Mouse (Mus musculus): ENCODE measurements at regions not wholly inside any gene's neighbourhood (a gene's known extent, or its start where the extent isn't known, plus 50 kb on each side); places are given as distances from the start of the nearest gene placed in this dataset.
A peak's percentile ranks its signal among the peaks of the same experiment; 100 is the strongest.

DNA sequence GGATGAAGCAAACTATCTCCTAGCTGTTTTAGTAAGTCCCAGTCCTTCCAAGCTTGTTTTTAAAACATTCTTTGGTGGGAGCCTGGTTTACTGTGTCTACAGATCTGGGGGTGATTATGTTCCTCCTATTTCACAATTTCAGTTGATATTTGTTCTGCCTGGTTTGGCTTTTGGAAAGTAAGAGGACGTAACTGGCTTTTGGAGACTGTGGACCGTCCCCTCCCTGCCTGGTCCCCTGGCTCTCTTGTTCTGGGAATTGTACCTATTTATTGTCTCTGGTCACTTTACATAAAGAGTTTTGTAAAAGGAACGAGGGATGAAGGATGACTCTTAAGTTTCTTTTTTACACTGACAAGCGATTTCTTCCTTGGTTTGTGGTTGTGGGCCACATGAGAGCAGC is 306.6 kb downstream of the Gadd45g start:
- no peak overlapping the region for H3K27ac ChIP-seq (ENCODE audit: insufficient read depth, low read depth, low read length)
- peaks cover 20% of the 10 kb centered on the region for H3K4me1 ChIP-seq (ENCODE audit: control insufficient read depth, insufficient read depth, low read length)
- TF ChIP-seq CTCF (conservative IDR thresholded peaks at IDR 0.05; ENCODE audit: insufficient read depth, insufficient read length, low read depth, low read length), result no peak
- no peak for TF ChIP-seq POLR2A (IDR thresholded peaks at IDR 0.05; ENCODE audit: low read depth, low read length)
- no peaks in the 10 kb centered on the region for H3K27me3 ChIP-seq (replicated peaks; ENCODE audit: control insufficient read depth, insufficient read depth, low read length)
- H3K36me3 ChIP-seq (ENCODE audit: control insufficient read depth, insufficient read depth, low read length), result no peaks in the 10 kb centered on the region
- H3K4me3 ChIP-seq (ENCODE audit: insufficient read depth, low read depth, low read length), result no peak overlapping the region
- DNase-seq, result no peak
- 80% methylated on average over 4 of the region's 4 CpGs for WGBS

DNA sequence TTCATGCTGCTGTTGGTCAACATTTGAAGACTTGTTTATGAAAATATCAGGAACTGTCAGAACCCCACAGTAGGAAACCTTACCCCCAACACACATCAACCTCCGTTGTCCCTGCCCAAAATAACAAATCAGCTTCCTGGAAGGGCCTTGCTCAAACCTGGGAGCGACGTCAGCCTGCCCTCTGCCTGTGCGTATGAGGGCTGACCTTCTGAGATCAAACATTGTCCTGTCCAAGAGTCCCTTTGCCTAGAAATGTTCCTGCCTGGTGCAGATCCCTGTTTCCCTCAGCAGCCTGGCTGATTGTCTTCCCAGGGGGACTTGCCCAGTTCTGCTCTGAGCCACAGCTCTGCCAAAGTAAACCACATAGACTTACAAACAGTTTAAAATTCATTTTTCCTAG is 307.1 kb downstream of the Gadd45g start:
- TF ChIP-seq CTCF (conservative IDR thresholded peaks at IDR 0.05; ENCODE audit: insufficient read depth, insufficient read length, low read depth, low read length), result no peak
- no peak for TF ChIP-seq POLR2A (IDR thresholded peaks at IDR 0.05; ENCODE audit: low read depth, low read length)
- H3K27ac ChIP-seq (ENCODE audit: insufficient read depth, low read depth, low read length), result no peak overlapping the region

GRCm38 (mm10) chr13:52154111-52154843 is 307.8 kb downstream of the Gadd45g start:
- peaks cover 20% of the 10 kb centered on the region for H3K4me1 ChIP-seq (ENCODE audit: control insufficient read depth, insufficient read depth, low read length)
- 82% methylated on average over 5 of the region's 5 CpGs for WGBS
- no peak overlapping the region for H3K27ac ChIP-seq (ENCODE audit: insufficient read depth, low read depth, low read length)
- DNase-seq, result no peak
- H3K4me3 ChIP-seq (ENCODE audit: insufficient read depth, low read depth, low read length), result no peak overlapping the region
- TF ChIP-seq CTCF (conservative IDR thresholded peaks at IDR 0.05; ENCODE audit: insufficient read depth, insufficient read length, low read depth, low read length), result no peak; the same call in 1 of the 2 replicates
- no peak for TF ChIP-seq POLR2A (IDR thresholded peaks at IDR 0.05; ENCODE audit: low read depth, low read length)
- no peaks in the 10 kb centered on the region for H3K36me3 ChIP-seq (ENCODE audit: control insufficient read depth, insufficient read depth, low read length)
- H3K27me3 ChIP-seq (replicated peaks; ENCODE audit: control insufficient read depth, insufficient read depth, low read length), result no peaks in the 10 kb centered on the region

More for the DNA sequence above, 307.1 kb downstream of the Gadd45g start:
- H3K27me3 ChIP-seq (replicated peaks; ENCODE audit: control insufficient read depth, insufficient read depth, low read length), result no peaks in the 10 kb centered on the region
- WGBS, result 51% methylated on average over 4 of the region's 4 CpGs
- no peaks in the 10 kb centered on the region for H3K36me3 ChIP-seq (ENCODE audit: control insufficient read depth, insufficient read depth, low read length)
- peak; percentile 30 for DNase-seq
- H3K4me3 ChIP-seq (ENCODE audit: insufficient read depth, low read depth, low read length), result no peak overlapping the region
- H3K4me1 ChIP-seq (ENCODE audit: control insufficient read depth, insufficient read depth, low read length), result peaks cover 20% of the 10 kb centered on the region

DNA sequence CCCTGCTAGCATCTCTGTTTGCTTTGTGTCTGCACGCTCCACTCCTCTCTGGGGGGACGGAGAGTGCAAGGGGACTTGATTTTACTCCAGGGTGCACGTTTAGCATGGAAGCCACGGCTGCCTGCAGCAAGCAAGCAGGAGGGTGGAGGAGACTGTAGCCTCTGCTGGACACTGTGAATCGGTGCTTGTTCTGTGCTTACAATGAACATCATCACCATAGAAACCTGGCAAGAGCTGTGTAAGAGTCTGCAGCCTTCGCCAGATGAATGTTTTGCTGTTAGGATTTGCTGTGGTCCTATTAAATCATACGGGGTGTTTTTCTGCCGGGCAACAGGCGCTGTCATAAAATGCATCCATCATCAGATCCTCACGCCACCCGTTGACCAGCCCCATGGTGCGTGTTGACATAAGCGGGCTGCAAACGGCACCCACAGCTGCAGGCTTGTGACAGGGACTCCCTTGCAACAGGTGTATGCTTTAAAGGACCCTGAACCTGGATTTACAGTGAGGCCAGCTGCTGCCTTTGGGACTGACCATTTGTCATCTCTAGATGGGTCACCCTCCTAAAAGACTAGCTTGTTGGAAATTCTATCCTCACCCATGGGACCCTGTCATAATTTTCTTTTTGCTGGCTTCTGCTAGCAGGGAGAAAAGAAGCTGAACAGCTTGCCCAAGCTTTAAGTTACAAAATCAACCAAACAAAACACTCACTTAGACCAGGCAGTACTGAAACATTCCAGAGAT is 308.5 kb downstream of the Gadd45g start:
- peak overlapping the region; percentile 48 for H3K27ac ChIP-seq (ENCODE audit: insufficient read depth, low read depth, low read length)
- H3K36me3 ChIP-seq (ENCODE audit: control insufficient read depth, insufficient read depth, low read length), result no peaks in the 10 kb centered on the region
- H3K27me3 ChIP-seq (replicated peaks; ENCODE audit: control insufficient read depth, insufficient read depth, low read length), result no peaks in the 10 kb centered on the region
- TF ChIP-seq POLR2A (IDR thresholded peaks at IDR 0.05; ENCODE audit: low read depth, low read length) (no peak), CTCF (conservative IDR thresholded peaks at IDR 0.05; ENCODE audit: insufficient read depth, insufficient read length, low read depth, low read length) (no peak)
- DNase-seq, result peak; percentile 17
- no peak overlapping the region for H3K4me3 ChIP-seq (ENCODE audit: insufficient read depth, low read depth, low read length)
- WGBS, result 39% methylated on average over 14 of the region's 14 CpGs
- H3K4me1 ChIP-seq (ENCODE audit: control insufficient read depth, insufficient read depth, low read length), result peaks cover 20% of the 10 kb centered on the region

- no peaks in the 10 kb centered on the region for H3K27me3 ChIP-seq (replicated peaks; ENCODE audit: control insufficient read depth, insufficient read depth, low read length)
- no peaks in the 10 kb centered on the region for H3K36me3 ChIP-seq (ENCODE audit: control insufficient read depth, insufficient read depth, low read length)
- no peak overlapping the region for H3K4me3 ChIP-seq (ENCODE audit: insufficient read depth, low read depth, low read length)
- peak; percentile 76 for DNase-seq
- TF ChIP-seq POLR2A (IDR thresholded peaks at IDR 0.05; ENCODE audit: low read depth, low read length) (no peak), CTCF (conservative IDR thresholded peaks at IDR 0.05; ENCODE audit: insufficient read depth, insufficient read length, low read depth, low read length) (no peak)
- 21% methylated on average over 8 of the region's 8 CpGs for WGBS
- H3K27ac ChIP-seq (ENCODE audit: insufficient read depth, low read depth, low read length), result peak overlapping the region; percentile 64
- peaks cover 20% of the 10 kb centered on the region for H3K4me1 ChIP-seq (ENCODE audit: control insufficient read depth, insufficient read depth, low read length)
These were observed 309.2 kb downstream of the Gadd45g start for GRCm38 (mm10) chr13:52155588-52156086.

GRCm38 (mm10) chr13:52162676-52163075 is 316.2 kb downstream of the Gadd45g start:
- TF ChIP-seq POLR2A (IDR thresholded peaks at IDR 0.05; ENCODE audit: low read depth, low read length) (no peak), CTCF (conservative IDR thresholded peaks at IDR 0.05; ENCODE audit: insufficient read depth, insufficient read length, low read depth, low read length) (no peak)
- H3K36me3 ChIP-seq (ENCODE audit: control insufficient read depth, insufficient read depth, low read length), result no peaks in the 10 kb centered on the region
- no peaks in the 10 kb centered on the region for H3K27me3 ChIP-seq (replicated peaks; ENCODE audit: control insufficient read depth, insufficient read depth, low read length)
- no peak overlapping the region for H3K4me3 ChIP-seq (ENCODE audit: insufficient read depth, low read depth, low read length)
- H3K4me1 ChIP-seq (ENCODE audit: control insufficient read depth, insufficient read depth, low read length), result no peaks in the 10 kb centered on the region
- no peak overlapping the region for H3K27ac ChIP-seq (ENCODE audit: insufficient read depth, low read depth, low read length)
- DNase-seq, result no peak
- 88% methylated on average over 7 of the region's 7 CpGs for WGBS

- Histone ChIP-seq H3K4me1 (ENCODE audit: control insufficient read depth, insufficient read depth, low read length) (no peaks in the 10 kb centered on the region), H3K27ac (ENCODE audit: insufficient read depth, low read depth, low read length) (no peak overlapping the region), H3K27me3 (replicated peaks; ENCODE audit: control insufficient read depth, insufficient read depth, low read length) (no peaks in the 10 kb centered on the region), H3K4me3 (ENCODE audit: insufficient read depth, low read depth, low read length) (no peak overlapping the region), H3K36me3 (ENCODE audit: control insufficient read depth, insufficient read depth, low read length) (no peaks in the 10 kb centered on the region)
- WGBS, result 95% methylated on average over 1 of the region's 1 CpGs
- TF ChIP-seq POLR2A (IDR thresholded peaks at IDR 0.05; ENCODE audit: low read depth, low read length) (no peak), CTCF (conservative IDR thresholded peaks at IDR 0.05; ENCODE audit: insufficient read depth, insufficient read length, low read depth, low read length) (no peak)
- DNase-seq, result no peak
These were observed 319.1 kb downstream of the Gadd45g start for GRCm38 (mm10) chr13:52165531-52165930.
